Mouse (Mus musculus) liver, embryonic 13.5 days (tissue): Measurements from ENCODE around the gene Btbd18. TPM values are rescaled to one million over a fixed set of nuclear protein-coding genes. Genes with fewer than 3 reads are reported as not detected.

ENCODE experiments used
- ATAC-seq: fragments of 200-750 bp; cut with Nextera tagmentation; 2 replicates; pipeline ENCODE4 v1.8.0; 2017; ENCODE audit warnings: low read depth, mild to moderate bottlenecking, moderate number of reproducible peaks, moderate library complexity
- DNase-seq: peaks from one replicate; pipeline ENCODE4 v3.0.0; 2022
- H3K27ac ChIP-seq: fragments of 300-500 bp; sonication (generic); 2 replicates; pipeline ENCODE4 v1.5.1; 2015; ENCODE audit warnings: moderate library complexity, mild to moderate bottlenecking, inconsistent platforms
- H3K27me3 ChIP-seq: fragments of 300-500 bp; sonication (generic); 2 replicates; pipeline ENCODE4 v1.6.1; 2015; ENCODE audit warnings: mild to moderate bottlenecking, inconsistent platforms
- H3K36me3 ChIP-seq: fragments of 300-500 bp; sonication (generic); 2 replicates; pipeline ENCODE4 v1.6.1; 2015; ENCODE audit warnings: mild to moderate bottlenecking, inconsistent platforms
- H3K4me1 ChIP-seq: fragments of 300-500 bp; sonication (generic); replicated peaks from 2 replicates; pipeline ENCODE4 v1.6.1; 2015; ENCODE audit warnings: inconsistent platforms
- H3K4me2 ChIP-seq: fragments of 300-500 bp; sonication (generic); 2 replicates; pipeline ENCODE4 v1.6.1; 2015; ENCODE audit warnings: inconsistent platforms, mild to moderate bottlenecking, moderate library complexity
- H3K4me3 ChIP-seq: fragments of 300-500 bp; sonication (generic); replicated peaks from 2 replicates; pipeline ENCODE4 v1.5.1; 2015; ENCODE audit warnings: mild to moderate bottlenecking, inconsistent platforms
- H3K9ac ChIP-seq: fragments of 300-500 bp; sonication (generic); 2 replicates; pipeline ENCODE4 v1.6.1; 2015; ENCODE audit warnings: mild to moderate bottlenecking, inconsistent platforms
- H3K9me3 ChIP-seq: fragments of 300-500 bp; sonication (generic); replicated peaks from 2 replicates; pipeline ENCODE4 v1.6.1; 2016; ENCODE audit warnings: inconsistent platforms
- WGBS: fragments of 180-500 bp; shearing (Covaris S2); methylation state at CpG from one replicate; pipeline ENCODE4 v1.1.7; 2015; ENCODE audit not compliant: insufficient replicate concordance; 5-methylcytosine and 5-hydroxymethylcytosine counted together
- polyA plus RNA-seq: library from polyadenylated mRNA; unstranded; fragments of >200 nt; fragmentation: Nextera tagmentation; extraction: Ambion mirVana; gene quantifications from 2 replicates; pipeline ENCODE4 v1.2.1, GENCODE M21; 2015

The Btbd18 gene
- polyA plus RNA-seq, result 0.03 and 0.06 TPM in 2 replicates

GRCm38 (mm10) chr2:84658806-84659205 is at the start of gene Btbd18:
Gene Btbd18 (plus strand): TSS chr2:84659079.
- Histone ChIP-seq H3K4me2 (no peak within 1 kb of the TSS), H3K9ac (no peak within 1 kb of the TSS), H3K4me3 (no peak within 1 kb of the TSS), H3K9me3 (no peaks in the 10 kb centered on the region), H3K27ac (no peak within 1 kb of the TSS), H3K27me3 (no peaks in the 10 kb centered on the region), H3K36me3 (no peaks in the 10 kb centered on the region), H3K4me1 (no peaks in the 10 kb centered on the region)
- 87% methylated on average over 32 of the region's 32 CpGs for WGBS
- no peak for DNase-seq
- no peak for ATAC-seq

- Histone ChIP-seq H3K36me3 (peaks cover 87% of the 10 kb centered on the region), H3K4me1 (peaks cover 3% of the 10 kb centered on the region; the same call in 1 of the 2 replicates)
These were observed 46.1 kb upstream of the Btbd18 start for GRCm38 (mm10) chr2:84612764-84613163.

GRCm38 (mm10) chr2:84617637-84618515 is 41.0 kb upstream of the Btbd18 start:
- no peaks in the 10 kb centered on the region for H3K9me3 ChIP-seq
- no peak for DNase-seq
- WGBS, result 49% methylated on average over 3 of the region's 3 CpGs
- H3K36me3 ChIP-seq, result peaks cover 69% of the 10 kb centered on the region
- H3K27ac ChIP-seq, result no peak overlapping the region
- H3K9ac ChIP-seq, result no peak overlapping the region
- no peak for ATAC-seq
- H3K4me3 ChIP-seq, result no peak overlapping the region
- H3K27me3 ChIP-seq, result no peaks in the 10 kb centered on the region
- no peak overlapping the region for H3K4me2 ChIP-seq
- peaks cover 11% of the 10 kb centered on the region for H3K4me1 ChIP-seq

More at GRCm38 (mm10) chr2:84612764-84613163, 46.1 kb upstream of the Btbd18 start:
- ATAC-seq (no peak), DNase-seq (no peak)
- WGBS, result 86% methylated on average over 6 of the region's 6 CpGs
- Histone ChIP-seq H3K9me3 (no peaks in the 10 kb centered on the region), H3K27me3 (no peaks in the 10 kb centered on the region), H3K4me2 (no peak overlapping the region), H3K9ac (no peak overlapping the region), H3K4me3 (no peak overlapping the region), H3K27ac (no peak overlapping the region)

- H3K4me2 ChIP-seq, result no peak overlapping the region
- no peaks in the 10 kb centered on the region for H3K27me3 ChIP-seq
- no peak overlapping the region for H3K9ac ChIP-seq
- H3K9me3 ChIP-seq, result no peaks in the 10 kb centered on the region
- WGBS, result 49% methylated on average over 2 of the region's 2 CpGs
- ATAC-seq (peak; percentile 26; the same call in 1 of the 2 replicates), DNase-seq (no peak)
- H3K4me3 ChIP-seq, result no peak overlapping the region
- peaks cover 58% of the 10 kb centered on the region for H3K36me3 ChIP-seq
- H3K27ac ChIP-seq, result peak overlapping the region; percentile 37
- H3K4me1 ChIP-seq, result peaks cover 20% of the 10 kb centered on the region
These were observed 40.0 kb upstream of the Btbd18 start for GRCm38 (mm10) chr2:84618914-84619313.

GRCm38 (mm10) chr2:84619646-84620340 is 39.1 kb upstream of the Btbd18 start:
- H3K4me2 ChIP-seq, result no peak overlapping the region
- WGBS, result 87% methylated on average over 21 of the region's 21 CpGs
- H3K4me3 ChIP-seq, result no peak overlapping the region
- DNase-seq (no peak), ATAC-seq (0 out of 2 replicates have a peak, but pooled peaks have one; percentile 17)
- H3K4me1 ChIP-seq, result peaks cover 27% of the 10 kb centered on the region
- H3K36me3 ChIP-seq, result peaks cover 56% of the 10 kb centered on the region
- no peaks in the 10 kb centered on the region for H3K27me3 ChIP-seq
- H3K9me3 ChIP-seq, result no peaks in the 10 kb centered on the region
- no peak overlapping the region for H3K9ac ChIP-seq
- no peak overlapping the region for H3K27ac ChIP-seq

GRCm38 (mm10) chr2:84622668-84623067 is 36.2 kb upstream of the Btbd18 start:
- Histone ChIP-seq H3K4me2 (no peak overlapping the region), H3K4me1 (peaks cover 37% of the 10 kb centered on the region), H3K9ac (no peak overlapping the region), H3K9me3 (no peaks in the 10 kb centered on the region), H3K27ac (no peak overlapping the region), H3K36me3 (peaks cover 31% of the 10 kb centered on the region), H3K27me3 (no peaks in the 10 kb centered on the region), H3K4me3 (no peak overlapping the region)
- DNase-seq (no peak), ATAC-seq (no peak)
- 59% methylated on average over 2 of the region's 2 CpGs for WGBS

- no peaks in the 10 kb centered on the region for H3K9me3 ChIP-seq
- H3K4me1 ChIP-seq, result peaks cover 41% of the 10 kb centered on the region
- no peak for ATAC-seq
- H3K36me3 ChIP-seq, result peaks cover 30% of the 10 kb centered on the region
- H3K27ac ChIP-seq, result no peak overlapping the region
- H3K4me3 ChIP-seq, result no peak overlapping the region
- H3K9ac ChIP-seq, result no peak overlapping the region
- DNase-seq, result no peak
- no peaks in the 10 kb centered on the region for H3K27me3 ChIP-seq
- no peak overlapping the region for H3K4me2 ChIP-seq
- WGBS, result 50% methylated on average over 3 of the region's 3 CpGs
These were observed 35.3 kb upstream of the Btbd18 start for GRCm38 (mm10) chr2:84623428-84624119.

GRCm38 (mm10) chr2:84624201-84624600 is 34.7 kb upstream of the Btbd18 start:
- Histone ChIP-seq H3K9me3 (no peaks in the 10 kb centered on the region), H3K27me3 (no peaks in the 10 kb centered on the region), H3K4me1 (peaks cover 37% of the 10 kb centered on the region), H3K27ac (no peak overlapping the region), H3K36me3 (peaks cover 26% of the 10 kb centered on the region), H3K9ac (no peak overlapping the region), H3K4me2 (no peak overlapping the region), H3K4me3 (no peak overlapping the region)
- ATAC-seq (no peak), DNase-seq (no peak)
- 87% methylated on average over 17 of the region's 17 CpGs for WGBS

GRCm38 (mm10) chr2:84626366-84626975 is 32.4 kb upstream of the Btbd18 start:
- H3K9me3 ChIP-seq, result no peaks in the 10 kb centered on the region
- no peak for DNase-seq
- no peak overlapping the region for H3K9ac ChIP-seq
- peaks cover 36% of the 10 kb centered on the region for H3K4me1 ChIP-seq
- WGBS, result 75% methylated on average over 7 of the region's 7 CpGs
- no peak for ATAC-seq
- no peaks in the 10 kb centered on the region for H3K27me3 ChIP-seq
- H3K4me2 ChIP-seq, result no peak overlapping the region
- H3K36me3 ChIP-seq, result peaks cover 10% of the 10 kb centered on the region
- no peak overlapping the region for H3K4me3 ChIP-seq
- no peak overlapping the region for H3K27ac ChIP-seq

GRCm38 (mm10) chr2:84627036-84627435 is 31.8 kb upstream of the Btbd18 start:
- Histone ChIP-seq H3K27me3 (no peaks in the 10 kb centered on the region), H3K36me3 (peaks cover 7% of the 10 kb centered on the region), H3K4me1 (peaks cover 38% of the 10 kb centered on the region), H3K27ac (peak overlapping the region; percentile 44; the same call in 1 of the 2 replicates), H3K9me3 (no peaks in the 10 kb centered on the region), H3K4me3 (no peak overlapping the region), H3K4me2 (no peak overlapping the region), H3K9ac (no peak overlapping the region)
- 59% methylated on average over 3 of the region's 3 CpGs for WGBS
- DNase-seq, result no peak
- ATAC-seq, result no peak

- H3K4me3 ChIP-seq, result no peak overlapping the region
- no peak overlapping the region; the same call in 1 of the 2 replicates for H3K27ac ChIP-seq
- no peak overlapping the region for H3K4me2 ChIP-seq
- H3K4me1 ChIP-seq, result peaks cover 60% of the 10 kb centered on the region
- ATAC-seq, result no peak
- 93% methylated on average over 1 of the region's 1 CpGs for WGBS
- DNase-seq, result no peak
- no peak overlapping the region for H3K9ac ChIP-seq
- H3K9me3 ChIP-seq, result no peaks in the 10 kb centered on the region
- H3K36me3 ChIP-seq, result no peaks in the 10 kb centered on the region; the same call in 1 of the 2 replicates
- H3K27me3 ChIP-seq, result no peaks in the 10 kb centered on the region
These were observed 26.9 kb upstream of the Btbd18 start for GRCm38 (mm10) chr2:84632001-84632400.
